Comparison of ENCODE assay signal across 14 mouse cellular contexts in the genomic region with DNA sequence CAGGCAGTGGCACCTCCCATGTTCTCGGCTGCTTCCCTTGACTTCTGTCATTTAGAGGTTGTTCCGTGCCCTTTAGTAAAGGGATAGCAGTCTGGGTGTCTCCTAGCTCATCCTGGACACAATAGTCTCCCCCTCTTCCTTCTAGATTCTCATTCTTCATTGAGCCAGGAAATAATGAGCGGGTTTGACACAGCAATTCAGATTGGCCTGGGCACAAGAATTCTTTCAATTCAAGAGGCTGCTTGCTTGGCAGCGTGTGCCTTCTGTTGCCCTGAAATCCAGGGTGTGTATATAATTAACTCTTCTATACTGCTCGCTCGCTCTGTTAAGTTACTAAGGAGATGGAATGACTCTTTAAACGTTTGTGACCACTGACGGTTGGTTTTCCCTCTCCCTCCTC. TPM values are rescaled to one million over a fixed set of nuclear protein-coding genes. Genes with fewer than 3 reads are reported as not detected.
DNase-seq lines count a peak whose midpoint lies in the region; ATAC-seq and TF ChIP-seq lines count a peak whose summit lies in the region.
"Had no signal": no experiment of that assay in that cellular context is flagged by ENCODE, and none has a peak within 500 bp of the region (broad histone marks: within the 10 kb centered on the region; RNA-seq: fewer than 3 reads in every experiment).

No protein-coding gene starts in this region.

- H3K4me2 ChIP-seq in heart, embryonic 14.5 days (ENCODE audit: low read length) = no peak overlapping the region
- no peak overlapping the region for H3K4me2 ChIP-seq in heart, embryonic 12.5 days
- no peak overlapping the region for H3K4me2 ChIP-seq in forebrain, postnatal 0 days (ENCODE audit: low read depth)
- H3K4me2 ChIP-seq in hindbrain, embryonic 16.5 days (ENCODE audit: low read length) = no peak overlapping the region; the same call in 1 of the 2 replicates
- H3K4me2 ChIP-seq: intestine, embryonic 15.5 days; liver, embryonic 15.5 days had no signal

- no peak overlapping the region for H3K9ac ChIP-seq in heart, embryonic 14.5 days (ENCODE audit: low read length)
- no peak overlapping the region for H3K9ac ChIP-seq in heart, embryonic 12.5 days
- no peak overlapping the region for H3K9ac ChIP-seq in forebrain, postnatal 0 days
- no peak overlapping the region for H3K9ac ChIP-seq in hindbrain, embryonic 16.5 days (ENCODE audit: low read depth, low read length)
- H3K9ac ChIP-seq: intestine, embryonic 15.5 days; liver, embryonic 15.5 days had no signal

- peaks cover 0 to 16% of the 10 kb centered on the region in 2 experiments; a peak in 3 of 4 replicates for H3K4me1 ChIP-seq in heart, embryonic 14.5 days (ENCODE audit: control insufficient read depth in 2 of 2, insufficient read depth in 2 of 2, low read length in 2 of 2)
- peaks cover 3% of the 10 kb centered on the region for H3K4me1 ChIP-seq in heart, embryonic 12.5 days (replicated peaks)
- no peaks in the 10 kb centered on the region for H3K4me1 ChIP-seq in forebrain, postnatal 0 days (ENCODE audit: insufficient read depth)
- H3K4me1 ChIP-seq in hindbrain, embryonic 16.5 days (ENCODE audit: control insufficient read depth, insufficient read depth, low read depth, low read length) = no peaks in the 10 kb centered on the region
- H3K4me1 ChIP-seq: intestine, embryonic 15.5 days; liver, embryonic 15.5 days had no signal

- H3K27ac ChIP-seq in heart, embryonic 14.5 days (replicated peaks in 1 of 2; ENCODE audit: control insufficient read depth in 1 of 2, insufficient read depth in 1 of 2, low read depth in 2 of 2, low read length in 2 of 2) = peak overlapping the region; percentile 32 to 39; a peak in 2 of 4 replicates
- H3K27ac ChIP-seq in heart, embryonic 12.5 days (ENCODE audit: poor library complexity, severe bottlenecking) = no peak overlapping the region; the same call in 1 of the 2 replicates
- no peak overlapping the region for H3K27ac ChIP-seq in forebrain, postnatal 0 days (ENCODE audit: low read depth, low read length)
- H3K27ac ChIP-seq in hindbrain, embryonic 16.5 days (ENCODE audit: low read depth, low read length) = no peak overlapping the region
- H3K27ac ChIP-seq: intestine, embryonic 15.5 days; liver, embryonic 15.5 days had no signal

- H3K27me3 ChIP-seq in heart, embryonic 14.5 days (ENCODE audit: control insufficient read depth, insufficient read depth, low read length) = no peaks in the 10 kb centered on the region
- no peaks in the 10 kb centered on the region for H3K27me3 ChIP-seq in heart, embryonic 12.5 days (replicated peaks)
- H3K27me3 ChIP-seq in forebrain, postnatal 0 days (ENCODE audit: insufficient read depth, low read length) = no peaks in the 10 kb centered on the region
- no peaks in the 10 kb centered on the region for H3K27me3 ChIP-seq in hindbrain, embryonic 16.5 days (replicated peaks; ENCODE audit: control insufficient read depth, insufficient read depth, low read length)
- H3K27me3 ChIP-seq: CH12.LX; intestine, embryonic 15.5 days; liver, embryonic 15.5 days; Patski had no signal

- DNase-seq in lung, adult 18-20 months = peak; percentile 28 to 38
- no peak for DNase-seq in lung, postnatal 14 days
- DNase-seq in forebrain, postnatal 0 days = peak; percentile 44
- DNase-seq in layer of hippocampus, adult 9-10 months (ENCODE audit: low spot score) = no peak
- no peak for DNase-seq in adrenal gland, postnatal 14 days
- DNase-seq: cerebellum, adult 9-11 months; thymus, adult 2 months had no signal

- H3K36me3 ChIP-seq in heart, embryonic 14.5 days (ENCODE audit: control insufficient read depth, insufficient read depth, low read length) = peaks cover 75% of the 10 kb centered on the region
- H3K36me3 ChIP-seq in heart, embryonic 12.5 days = peaks cover 68% of the 10 kb centered on the region
- H3K36me3 ChIP-seq in forebrain, postnatal 0 days (ENCODE audit: insufficient read depth) = peaks cover 43% of the 10 kb centered on the region
- H3K36me3 ChIP-seq in hindbrain, embryonic 16.5 days (ENCODE audit: control insufficient read depth, insufficient read depth, low read length) = peaks cover 26% of the 10 kb centered on the region

- ATAC-seq in heart, embryonic 14.5 days (ENCODE audit: insufficient number of reproducible peaks, insufficient read depth, low FRiP score, low read depth) = no peak
- no peak for ATAC-seq in heart, embryonic 12.5 days (ENCODE audit: insufficient number of reproducible peaks, low FRiP score)
- peak; percentile 45; the same call in 1 of the 2 replicates for ATAC-seq in forebrain, postnatal 0 days
- ATAC-seq in hindbrain, embryonic 16.5 days = peak; percentile 75
- ATAC-seq: intestine, embryonic 15.5 days; Patski had no signal

- no peak overlapping the region for H3K4me3 ChIP-seq in heart, embryonic 14.5 days (ENCODE audit: control insufficient read depth in 1 of 2, insufficient read depth in 1 of 2, low read depth in 1 of 2, low read length in 2 of 2)
- H3K4me3 ChIP-seq in heart, embryonic 12.5 days = no peak overlapping the region
- no peak overlapping the region for H3K4me3 ChIP-seq in forebrain, postnatal 0 days (ENCODE audit: low read depth, low read length)
- H3K4me3 ChIP-seq in hindbrain, embryonic 16.5 days (ENCODE audit: low read length) = no peak overlapping the region
- H3K4me3 ChIP-seq: intestine, embryonic 15.5 days; liver, embryonic 15.5 days had no signal

- 69% methylated on average over 8 of the region's 8 CpGs for WGBS in heart, embryonic 14.5 days
- 85% methylated on average over 8 of the region's 8 CpGs for WGBS in heart, embryonic 12.5 days
- WGBS in forebrain, postnatal 0 days = 29% methylated on average over 8 of the region's 8 CpGs
- 30% methylated on average over 8 of the region's 8 CpGs for WGBS in hindbrain, embryonic 16.5 days

- TF ChIP-seq CTCF in forebrain, postnatal 0 days (IDR thresholded peaks at IDR 0.05; ENCODE audit: low read depth) = no peak

- no peaks in the 10 kb centered on the region for H3K9me3 ChIP-seq in heart, embryonic 14.5 days (ENCODE audit: control insufficient read depth, low read length)
- H3K9me3 ChIP-seq in heart, embryonic 12.5 days (replicated peaks) = no peaks in the 10 kb centered on the region
- no peaks in the 10 kb centered on the region for H3K9me3 ChIP-seq in forebrain, postnatal 0 days (ENCODE audit: low read length)
- no peaks in the 10 kb centered on the region for H3K9me3 ChIP-seq in hindbrain, embryonic 16.5 days (ENCODE audit: control insufficient read depth, low read length)
- H3K9me3 ChIP-seq: intestine, embryonic 15.5 days; liver, embryonic 15.5 days had no signal

RNA-seq across cellular contexts. Expression of gene Cyb5b, which starts 21.7 kb away (rescaled TPM):
- polyA plus RNA-seq in heart, embryonic 14.5 days (2014; fragmentation: Nextera tagmentation; extraction: Ambion mirVana) = 65.6 and 71.9 TPM in 2 replicates
- 88.1 and 90.2 TPM in 2 replicates for polyA plus RNA-seq in heart, embryonic 12.5 days (2016; fragmentation: Nextera tagmentation; extraction: Ambion mirVana)
- 105 and 127 TPM in 2 replicates for total RNA-seq in forebrain, postnatal 0 days (2014; rRNA removed)
- 71.4 and 88.6 TPM in 2 replicates for polyA plus RNA-seq in forebrain, postnatal 0 days (2015; fragmentation: Nextera tagmentation; extraction: Ambion mirVana)
- polyA plus RNA-seq in hindbrain, embryonic 16.5 days (2015; fragmentation: Nextera tagmentation; extraction: Ambion mirVana) = 98.8 and 112 TPM in 2 replicates
- 260 and 305 TPM in 2 replicates for total RNA-seq in adrenal gland, postnatal 14 days (2021)

Comparison
In these comparisons a context has a peak if more than half of its experiments do, and no peak if none do; other contexts are left out.
1. H3K27ac ChIP-seq: peak in heart, embryonic 14.5 days (2 of 2); none in heart, embryonic 12.5 days (single experiment), forebrain, postnatal 0 days (single experiment) and hindbrain, embryonic 16.5 days (single experiment).
2. DNase-seq: peak in lung, adult 18-20 months (2 of 2) and forebrain, postnatal 0 days (single experiment); none in lung, postnatal 14 days (single experiment), layer of hippocampus, adult 9-10 months (single experiment) and adrenal gland, postnatal 14 days (single experiment).
3. ATAC-seq: peak in forebrain, postnatal 0 days (single experiment) and hindbrain, embryonic 16.5 days (single experiment); none in heart, embryonic 14.5 days (single experiment) and heart, embryonic 12.5 days (single experiment).